Mouse (Mus musculus): ENCODE results near the gene Csnk1e. TPM values are rescaled to one million over a fixed set of nuclear protein-coding genes. Genes with fewer than 3 reads are reported as not detected.

Csnk1e gene
- polyA plus RNA-seq, 1 experiment from 2014 or later = 24.7 TPM

- H3K4me1 ChIP-seq = peaks cover 48% of the 10 kb centered on the region
- H3K9me3 ChIP-seq (replicated peaks) = no peaks in the 10 kb centered on the region
- 0 out of 2 replicates have a peak, but pooled peaks cover 16% of the 10 kb centered on the region for H3K27me3 ChIP-seq (replicated peaks)
- no peak for ATAC-seq
- no peak overlapping the region for H3K4me2 ChIP-seq
- 0 out of 2 replicates have a peak overlapping the region, but pooled peaks have one; percentile 20 for H3K9ac ChIP-seq
- H3K4me3 ChIP-seq = no peak overlapping the region
- no peaks in the 10 kb centered on the region for H3K36me3 ChIP-seq
- no peak overlapping the region for H3K27ac ChIP-seq
- 68% methylated on average over 7 of the region's 7 CpGs for WGBS (ENCODE audit: insufficient replicate concordance)
Observed at GRCm38 (mm10) chr15:79400975-79401365, 54.4 kb downstream of the Csnk1e start.

DNA sequence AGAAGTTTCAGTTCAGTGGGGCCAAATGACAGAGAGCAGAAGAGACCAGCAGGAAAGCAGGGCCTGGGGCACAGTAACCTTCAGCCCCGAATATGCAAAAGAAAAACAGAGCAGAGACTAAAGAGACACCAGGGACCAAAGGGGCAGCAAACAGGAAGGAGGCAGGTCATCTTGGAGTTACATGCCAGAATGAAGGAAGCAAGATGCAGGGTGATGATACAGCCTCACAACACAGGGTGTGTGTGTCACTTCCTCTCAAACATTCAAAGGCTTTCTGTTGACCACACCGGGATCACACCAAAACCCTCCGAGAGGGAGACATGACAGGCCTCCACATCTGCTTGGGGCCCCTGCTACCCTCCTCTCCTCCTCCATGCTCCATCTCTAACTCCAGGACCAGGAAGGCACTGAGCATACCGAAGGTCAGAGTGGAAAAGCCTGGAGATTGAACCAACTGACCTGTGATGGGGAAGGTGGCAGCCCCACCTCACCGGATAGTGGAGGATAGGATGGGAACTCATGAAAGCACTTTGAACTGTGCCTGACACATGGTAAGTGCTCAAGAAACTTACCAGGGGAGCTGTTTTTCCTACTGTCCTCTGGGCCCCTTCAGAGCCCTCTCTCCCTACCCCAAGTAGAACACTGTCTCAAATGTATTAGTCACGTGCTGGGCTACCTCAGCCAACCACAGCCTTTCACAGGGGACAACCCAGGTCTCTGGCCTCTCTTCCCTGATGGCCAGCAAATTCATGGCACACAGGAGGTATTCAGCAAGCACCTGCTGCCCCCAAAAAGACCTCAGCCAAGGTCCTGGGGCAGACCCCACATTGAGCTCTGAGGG lies 55.0 kb downstream of the Csnk1e start:
- H3K4me2 ChIP-seq = no peak overlapping the region
- H3K4me1 ChIP-seq = peaks cover 52% of the 10 kb centered on the region

DNA sequence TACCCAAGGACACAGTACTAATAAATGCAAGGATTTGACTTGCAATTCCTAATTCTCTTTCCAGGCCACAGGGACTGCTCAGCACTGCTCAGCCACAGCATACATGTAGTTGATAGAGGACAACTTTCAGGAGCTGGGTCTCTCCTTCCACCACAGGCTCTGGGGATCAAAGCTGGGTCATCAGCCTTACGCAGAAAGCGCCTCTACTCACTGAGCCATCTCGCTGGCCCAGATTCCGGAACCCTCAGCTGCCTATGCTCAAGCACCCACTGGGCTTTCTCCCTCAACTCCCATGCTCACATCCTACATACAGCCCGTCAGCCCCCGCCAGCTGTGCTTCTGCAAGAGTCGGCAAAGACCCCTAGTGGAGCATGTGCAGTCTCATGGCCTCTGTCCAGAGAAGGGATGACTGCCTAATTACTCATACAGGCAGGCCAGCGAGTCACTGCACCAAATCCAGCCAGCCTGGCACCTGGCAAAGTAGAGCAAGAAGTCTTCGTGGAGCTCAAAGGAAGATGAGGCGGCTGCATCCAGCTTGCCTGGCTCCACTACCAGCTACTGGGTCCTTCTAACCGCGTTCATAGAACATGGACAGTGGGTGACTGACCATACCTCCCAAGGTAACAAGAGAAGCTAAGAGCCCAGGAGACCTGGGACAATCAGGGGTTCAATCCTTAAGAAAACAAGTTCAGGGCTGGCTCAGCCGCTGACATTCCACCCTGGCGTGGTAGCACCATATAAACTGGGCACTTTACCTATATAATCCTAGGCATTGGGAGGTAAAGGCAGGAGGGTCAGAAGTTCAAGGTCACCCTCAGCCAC lies 55.9 kb downstream of the Csnk1e start:
- no peak overlapping the region for H3K9ac ChIP-seq
- no peak overlapping the region for H3K27ac ChIP-seq
- no peak overlapping the region for H3K4me3 ChIP-seq
- WGBS (ENCODE audit: insufficient replicate concordance) = 72% methylated on average over 14 of the region's 14 CpGs
- no peak overlapping the region for H3K4me2 ChIP-seq
- H3K9me3 ChIP-seq (replicated peaks) = no peaks in the 10 kb centered on the region
- peaks cover 62% of the 10 kb centered on the region for H3K4me1 ChIP-seq
- H3K36me3 ChIP-seq = no peaks in the 10 kb centered on the region
- 0 out of 2 replicates have a peak, but pooled peaks cover 6% of the 10 kb centered on the region for H3K27me3 ChIP-seq (replicated peaks)
- ATAC-seq = no peak

More for the DNA sequence above, 55.0 kb downstream of the Csnk1e start:
- 32% methylated on average over 6 of the region's 6 CpGs for WGBS (ENCODE audit: insufficient replicate concordance)
- Histone ChIP-seq H3K9me3 (replicated peaks) (no peaks in the 10 kb centered on the region), H3K9ac (0 out of 2 replicates have a peak overlapping the region, but pooled peaks have one; percentile 20), H3K36me3 (no peaks in the 10 kb centered on the region), H3K27ac (no peak overlapping the region), H3K4me3 (no peak overlapping the region), H3K27me3 (replicated peaks) (0 out of 2 replicates have a peak, but pooled peaks cover 14% of the 10 kb centered on the region)
- no peak for ATAC-seq

DNA sequence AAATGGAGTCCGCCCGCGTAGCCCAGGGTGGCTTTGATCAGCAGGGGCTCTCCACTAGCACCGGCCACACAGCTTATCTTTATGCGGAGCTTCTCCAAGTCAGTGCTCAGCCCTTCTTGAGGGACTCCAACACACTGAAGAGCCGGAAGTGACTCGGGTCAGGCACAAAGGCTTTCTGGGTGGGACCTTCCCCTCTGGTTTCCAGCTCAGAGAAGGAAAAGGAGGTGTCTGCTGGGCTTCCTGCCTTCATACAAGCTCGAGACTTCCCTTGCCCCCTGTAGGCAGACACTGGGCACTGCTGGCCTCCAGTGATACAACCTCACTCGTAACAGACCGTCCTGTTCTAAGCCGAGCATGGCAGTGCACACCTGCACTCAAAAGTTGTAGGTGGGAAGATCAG lies 58.6 kb downstream of the Csnk1e start:
- H3K9me3 ChIP-seq (replicated peaks) = no peaks in the 10 kb centered on the region
- no peaks in the 10 kb centered on the region for H3K27me3 ChIP-seq (replicated peaks)
- peak overlapping the region; percentile 13 for H3K4me3 ChIP-seq
- ATAC-seq = 0 out of 2 replicates have a peak, but pooled peaks have one; percentile 33
- H3K27ac ChIP-seq = peak overlapping the region; percentile 28; the same call in 1 of the 2 replicates
- peaks cover 67% of the 10 kb centered on the region for H3K4me1 ChIP-seq
- 23% methylated on average over 11 of the region's 11 CpGs for WGBS (ENCODE audit: insufficient replicate concordance)
- no peaks in the 10 kb centered on the region for H3K36me3 ChIP-seq
- H3K9ac ChIP-seq = no peak overlapping the region
- peak overlapping the region; percentile 41 for H3K4me2 ChIP-seq

GRCm38 (mm10) chr15:79395281-79395680 lies 60.1 kb downstream of the Csnk1e start:
- Histone ChIP-seq H3K4me3 (no peak overlapping the region), H3K9me3 (replicated peaks) (no peaks in the 10 kb centered on the region), H3K27me3 (replicated peaks) (no peaks in the 10 kb centered on the region), H3K9ac (no peak overlapping the region; the same call in 1 of the 2 replicates), H3K4me1 (peaks cover 71% of the 10 kb centered on the region), H3K4me2 (no peak overlapping the region), H3K27ac (no peak overlapping the region), H3K36me3 (no peaks in the 10 kb centered on the region)
- no peak for ATAC-seq
- WGBS (ENCODE audit: insufficient replicate concordance) = 55% methylated on average over 6 of the region's 6 CpGs

- H3K9ac ChIP-seq = no peak overlapping the region
- no peak overlapping the region for H3K4me3 ChIP-seq
- H3K9me3 ChIP-seq (replicated peaks) = no peaks in the 10 kb centered on the region
- ATAC-seq = no peak
- no peaks in the 10 kb centered on the region for H3K27me3 ChIP-seq (replicated peaks)
- WGBS (ENCODE audit: insufficient replicate concordance) = 62% methylated on average over 4 of the region's 4 CpGs
- no peak overlapping the region for H3K4me2 ChIP-seq
- no peak overlapping the region for H3K27ac ChIP-seq
- peaks cover 70% of the 10 kb centered on the region for H3K4me1 ChIP-seq
- no peaks in the 10 kb centered on the region for H3K36me3 ChIP-seq
Observed at GRCm38 (mm10) chr15:79394842-79395241, 60.5 kb downstream of the Csnk1e start.

- Histone ChIP-seq H3K4me3 (no peak overlapping the region), H3K9ac (no peak overlapping the region), H3K4me2 (no peak overlapping the region), H3K4me1 (peaks cover 80% of the 10 kb centered on the region), H3K36me3 (no peaks in the 10 kb centered on the region), H3K9me3 (replicated peaks) (no peaks in the 10 kb centered on the region), H3K27ac (no peak overlapping the region), H3K27me3 (replicated peaks) (no peaks in the 10 kb centered on the region)
- WGBS (ENCODE audit: insufficient replicate concordance) = 72% methylated on average over 6 of the region's 6 CpGs
- no peak for ATAC-seq
Observed at GRCm38 (mm10) chr15:79393101-79393500, 62.3 kb downstream of the Csnk1e start.

DNA sequence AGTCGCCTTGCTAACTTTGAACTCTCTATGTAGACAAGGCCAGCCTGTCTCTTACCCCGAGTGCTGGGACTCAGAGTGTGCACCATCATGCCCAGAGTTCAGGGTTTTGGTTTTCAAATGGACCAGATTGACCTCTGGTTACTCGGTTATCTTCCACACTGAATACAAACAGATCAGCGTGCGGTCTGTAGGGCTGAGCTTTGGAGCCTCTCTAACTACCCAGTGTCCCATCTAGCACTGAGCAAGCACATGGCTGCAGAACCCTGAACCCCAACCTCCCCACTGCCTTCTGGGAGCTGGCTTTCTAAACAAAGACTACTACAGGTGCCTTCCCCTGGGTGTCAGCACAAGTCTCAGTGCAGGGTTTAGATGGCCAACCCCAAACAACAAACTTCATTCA lies 62.8 kb downstream of the Csnk1e start:
- Histone ChIP-seq H3K4me2 (no peak overlapping the region), H3K9ac (no peak overlapping the region), H3K4me1 (peaks cover 86% of the 10 kb centered on the region), H3K4me3 (no peak overlapping the region), H3K36me3 (no peaks in the 10 kb centered on the region), H3K27me3 (replicated peaks) (no peaks in the 10 kb centered on the region), H3K9me3 (replicated peaks) (no peaks in the 10 kb centered on the region), H3K27ac (peak overlapping the region; percentile 52; the same call in 1 of the 2 replicates)
- ATAC-seq = peak; percentile 16; the same call in 1 of the 2 replicates
- 62% methylated on average over 5 of the region's 5 CpGs for WGBS (ENCODE audit: insufficient replicate concordance)

DNA sequence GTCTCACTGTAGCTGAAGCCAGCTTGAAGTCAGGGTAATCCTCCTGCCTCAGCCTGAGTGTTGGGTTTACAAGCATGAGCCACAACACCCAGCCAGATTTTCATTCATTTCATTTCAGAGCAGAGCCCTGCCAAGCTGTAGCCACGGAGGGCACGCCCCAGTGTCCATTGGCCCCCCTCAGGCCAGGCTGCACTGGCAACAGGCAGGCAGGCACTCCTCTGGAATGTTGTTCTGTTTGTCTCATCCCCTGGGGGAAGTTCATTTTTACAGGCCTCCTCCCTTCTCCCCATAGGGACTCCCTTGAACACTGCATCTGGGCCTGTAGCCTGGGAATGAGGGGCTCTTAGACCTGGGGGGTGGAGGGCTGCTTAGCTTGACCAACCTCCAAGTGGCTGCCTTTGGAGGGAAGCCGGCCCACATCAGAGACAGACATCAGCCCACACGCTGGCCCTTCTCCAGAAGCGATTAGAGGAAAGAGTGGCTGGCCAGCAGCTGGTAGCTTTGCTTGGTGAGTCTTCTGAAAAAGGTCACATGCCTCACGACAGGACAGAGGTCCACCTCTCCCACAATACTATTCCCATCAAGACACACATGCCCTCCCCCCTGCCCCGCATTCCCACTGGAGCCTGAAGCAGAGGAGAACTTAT lies 63.8 kb downstream of the Csnk1e start:
- H3K4me1 ChIP-seq = peaks cover 86% of the 10 kb centered on the region
- no peak overlapping the region for H3K9ac ChIP-seq
- H3K4me2 ChIP-seq = no peak overlapping the region
- peak overlapping the region; percentile 52 for H3K27ac ChIP-seq
- H3K9me3 ChIP-seq (replicated peaks) = no peaks in the 10 kb centered on the region
- no peaks in the 10 kb centered on the region for H3K36me3 ChIP-seq
- H3K27me3 ChIP-seq (replicated peaks) = no peaks in the 10 kb centered on the region
- no peak for ATAC-seq
- H3K4me3 ChIP-seq = no peak overlapping the region
- WGBS (ENCODE audit: insufficient replicate concordance) = 49% methylated on average over 7 of the region's 7 CpGs

GRCm38 (mm10) chr15:79390434-79390833 lies 64.9 kb downstream of the Csnk1e start:
- H3K4me1 ChIP-seq = peaks cover 76% of the 10 kb centered on the region
- H3K4me2 ChIP-seq = no peak overlapping the region
- no peaks in the 10 kb centered on the region for H3K9me3 ChIP-seq (replicated peaks)
- no peak overlapping the region for H3K9ac ChIP-seq
- H3K4me3 ChIP-seq = no peak overlapping the region
- H3K27ac ChIP-seq = no peak overlapping the region
- 70% methylated on average over 6 of the region's 6 CpGs for WGBS (ENCODE audit: insufficient replicate concordance)
- H3K27me3 ChIP-seq (replicated peaks) = no peaks in the 10 kb centered on the region
- no peaks in the 10 kb centered on the region for H3K36me3 ChIP-seq
- 0 out of 2 replicates have a peak, but pooled peaks have one; percentile 8 for ATAC-seq

DNA sequence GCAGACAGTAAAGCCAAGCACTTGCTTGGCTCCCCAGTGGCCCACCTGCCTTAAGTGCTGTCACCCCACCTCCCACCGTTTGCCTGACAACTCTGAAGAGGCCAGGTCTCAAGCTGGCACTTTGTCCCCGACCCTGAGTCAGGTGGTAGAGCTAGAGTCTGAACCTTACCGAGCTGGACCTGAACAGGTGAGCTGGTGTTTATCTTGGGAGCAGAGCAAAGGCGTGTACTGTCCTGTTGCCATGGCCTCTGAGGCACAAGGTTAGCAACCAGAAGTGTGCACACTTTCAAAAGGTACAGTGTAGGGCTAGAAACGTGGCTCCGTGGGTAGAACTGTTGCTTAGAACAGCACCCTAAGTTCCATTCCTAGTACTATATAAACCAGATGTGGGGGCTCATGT lies 67.2 kb downstream of the Csnk1e start:
- Histone ChIP-seq H3K9me3 (replicated peaks) (no peaks in the 10 kb centered on the region), H3K36me3 (no peaks in the 10 kb centered on the region), H3K4me1 (peaks cover 58% of the 10 kb centered on the region), H3K9ac (no peak overlapping the region), H3K27me3 (replicated peaks) (no peaks in the 10 kb centered on the region), H3K4me3 (no peak overlapping the region), H3K4me2 (no peak overlapping the region), H3K27ac (peak overlapping the region; percentile 34; the same call in 1 of the 2 replicates)
- WGBS (ENCODE audit: insufficient replicate concordance) = 64% methylated on average over 6 of the region's 6 CpGs
- ATAC-seq = 0 out of 2 replicates have a peak, but pooled peaks have one; percentile 33
